Mouse (Mus musculus) 3134 (cell line): ENCODE measurements around the gene Olfr154.
"Not testable (repeated sequence)": the region's sequence is repeated elsewhere in the genome, so short reads cannot be mapped to it uniquely, and the experiment has no call there.

ENCODE experiments used
- DNase-seq: peaks from one replicate; pipeline ENCODE4 v3.0.0-alpha.2; 2011; ENCODE audit warnings: low spot score; ENCODE audit not compliant: insufficient read length; ENCODE audit errors: extremely low read depth

Gene Olfr154

GRCm38 (mm10) chr2:85664355-85664754 is at the start of gene Olfr154:
Gene Olfr154, minus strand, starts transcription at chr2:85664455.
- not testable (repeated sequence) for DNase-seq

GRCm38 (mm10) chr2:85711159-85711558 is 46.9 kb upstream of the Olfr154 start:
- DNase-seq = no peak

DNA sequence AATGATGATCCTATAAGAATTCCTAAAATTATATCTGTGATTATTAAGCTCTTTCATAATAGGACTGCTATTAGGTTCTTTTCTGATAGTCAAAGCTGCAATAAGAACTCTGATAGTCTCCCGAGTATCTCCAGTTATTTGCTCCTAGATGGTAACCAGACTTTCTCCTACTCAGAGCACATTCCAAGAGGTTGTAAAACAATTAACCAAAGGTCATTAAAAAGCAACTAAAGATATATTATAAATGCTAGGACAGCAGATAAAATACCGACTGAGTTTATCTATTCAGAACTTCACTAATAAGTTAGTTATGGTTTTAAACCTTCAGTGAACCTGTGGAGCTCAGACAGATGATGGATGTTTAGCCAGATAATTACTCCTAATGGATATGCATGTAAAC is 46.4 kb upstream of the Olfr154 start:
- DNase-seq = not testable (repeated sequence)

DNA sequence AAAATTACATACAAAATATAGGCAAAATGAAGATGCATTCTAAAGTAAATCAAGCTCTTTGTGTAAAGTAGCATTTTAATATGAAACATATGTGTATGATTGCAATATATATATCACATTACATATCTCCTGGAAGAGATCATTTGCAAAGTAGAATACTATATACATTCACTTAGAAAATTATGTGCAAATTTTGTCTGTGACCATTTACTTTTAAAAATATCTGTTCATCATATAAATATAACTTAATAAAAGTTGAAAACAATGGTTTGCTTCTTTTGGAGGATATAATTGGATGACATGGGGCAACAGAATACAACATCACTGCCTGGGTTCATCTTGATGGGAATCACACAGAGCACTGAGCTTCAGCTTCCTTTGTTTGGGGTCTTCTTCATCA is 24.9 kb upstream of the Olfr154 start, which contains the start of gene Olfr1008:
Gene Olfr1008, plus strand, starts transcription at position 301 of the 400 bp plus-strand sequence.
- no peak for DNase-seq

DNA sequence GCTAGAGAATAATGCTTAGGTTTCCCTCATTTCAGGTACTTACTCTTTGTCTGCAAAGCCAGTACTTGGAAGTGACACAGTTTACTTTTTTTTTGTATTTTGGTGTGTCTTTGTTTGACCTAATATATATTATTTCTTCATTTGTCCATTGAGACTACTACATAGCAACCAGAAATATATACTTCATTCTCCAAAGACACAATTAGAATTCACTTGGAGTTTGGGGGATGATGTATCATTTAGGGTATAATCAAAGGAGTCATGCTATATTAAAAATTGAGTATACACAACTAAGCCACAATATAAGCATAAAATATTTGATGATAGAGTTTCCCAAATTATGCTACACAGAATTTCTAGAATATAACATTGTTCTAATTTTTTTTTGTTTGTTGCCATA is 14.4 kb upstream of the Olfr154 start, which contains the start of gene Olfr1006:
Gene Olfr1006, minus strand, starts transcription at position 101 of the 400 bp plus-strand sequence.
- DNase-seq = no peak

DNA sequence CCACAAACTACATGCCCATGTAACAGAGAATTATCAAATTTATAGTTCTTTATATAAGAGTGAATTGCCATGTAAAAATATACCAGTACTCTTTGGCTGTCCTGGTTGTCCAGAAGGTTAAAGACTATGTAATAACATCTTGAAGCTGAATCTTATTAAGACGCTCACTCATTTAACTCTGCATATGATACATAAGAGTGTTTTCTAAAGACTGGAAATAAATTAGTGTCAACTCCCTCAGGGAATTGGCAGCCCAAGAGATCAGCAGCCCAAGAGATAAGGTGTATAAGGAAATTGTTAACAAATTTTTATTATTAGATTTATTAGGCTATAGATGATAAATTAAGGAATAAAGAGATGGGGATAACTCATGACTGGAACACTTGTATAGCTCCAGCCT is 13.7 kb downstream of the Olfr154 start, which contains the start of gene Olfr1002:
Gene Olfr1002, minus strand, starts transcription at position 101 of the 400 bp plus-strand sequence.
- DNase-seq = no peak
